In genomic region chr5:32138446-32139195, GRCm38 (mm10) we compare ENCODE assay signal across 8 mouse cellular contexts. TPM values are rescaled to one million over a fixed set of nuclear protein-coding genes. Genes with fewer than 3 reads are reported as not detected.
A peak's percentile ranks its signal among the peaks of the same experiment; 100 is the strongest.
DNase-seq lines count a peak whose midpoint lies in the region; ATAC-seq and TF ChIP-seq lines count a peak whose summit lies in the region.

No protein-coding gene starts in this region.

- no peak overlapping the region for H3K9ac ChIP-seq in forebrain, embryonic 13.5 days
- no peak overlapping the region for H3K9ac ChIP-seq in forebrain, embryonic 12.5 days
- peak overlapping the region; percentile 83 for H3K9ac ChIP-seq in embryonic facial prominence, embryonic 14.5 days (ENCODE audit: low read depth, low read length)
- H3K9ac ChIP-seq in intestine, embryonic 15.5 days: peak overlapping the region; percentile 89
- peak overlapping the region; percentile 81; the same call in 1 of the 2 replicates for H3K9ac ChIP-seq in lung, embryonic 14.5 days
- no peak overlapping the region; the same call in 1 of the 2 replicates for H3K9ac ChIP-seq in midbrain, embryonic 13.5 days (replicated peaks)

- no peaks in the 10 kb centered on the region for H3K36me3 ChIP-seq in forebrain, embryonic 13.5 days (ENCODE audit: poor library complexity, severe bottlenecking)
- H3K36me3 ChIP-seq in forebrain, embryonic 12.5 days (replicated peaks): no peaks in the 10 kb centered on the region
- H3K36me3 ChIP-seq in embryonic facial prominence, embryonic 14.5 days (ENCODE audit: control insufficient read depth, insufficient read depth, low read length): no peaks in the 10 kb centered on the region
- H3K36me3 ChIP-seq in intestine, embryonic 15.5 days: no peaks in the 10 kb centered on the region
- H3K36me3 ChIP-seq in lung, embryonic 14.5 days (ENCODE audit: insufficient read depth): no peaks in the 10 kb centered on the region
- H3K36me3 ChIP-seq in midbrain, embryonic 13.5 days: no peaks in the 10 kb centered on the region

- no peak for TF ChIP-seq CTCF in lung, embryonic 14.5 days (IDR thresholded peaks at IDR 0.05; ENCODE audit: low read depth)

- peaks cover 47% of the 10 kb centered on the region for H3K27me3 ChIP-seq in forebrain, embryonic 13.5 days
- peaks cover 53% of the 10 kb centered on the region for H3K27me3 ChIP-seq in forebrain, embryonic 12.5 days
- H3K27me3 ChIP-seq in embryonic facial prominence, embryonic 14.5 days (replicated peaks; ENCODE audit: control insufficient read depth, insufficient read depth, low read length): no peaks in the 10 kb centered on the region
- H3K27me3 ChIP-seq in intestine, embryonic 15.5 days (replicated peaks): no peaks in the 10 kb centered on the region
- no peaks in the 10 kb centered on the region for H3K27me3 ChIP-seq in lung, embryonic 14.5 days (ENCODE audit: insufficient read depth, low read length)
- H3K27me3 ChIP-seq in midbrain, embryonic 13.5 days: peaks cover 56% of the 10 kb centered on the region

- 69% methylated on average over 10 of the region's 10 CpGs for WGBS in forebrain, embryonic 13.5 days
- 70% methylated on average over 10 of the region's 10 CpGs for WGBS in forebrain, embryonic 12.5 days
- WGBS in embryonic facial prominence, embryonic 14.5 days: 28% methylated on average over 10 of the region's 10 CpGs
- 12% methylated on average over 10 of the region's 10 CpGs for WGBS in intestine, embryonic 15.5 days
- 39% methylated on average over 10 of the region's 10 CpGs for WGBS in lung, embryonic 14.5 days
- 78% methylated on average over 10 of the region's 10 CpGs for WGBS in midbrain, embryonic 13.5 days

- no peak overlapping the region for H3K27ac ChIP-seq in forebrain, embryonic 13.5 days
- H3K27ac ChIP-seq in forebrain, embryonic 12.5 days: no peak overlapping the region
- H3K27ac ChIP-seq in embryonic facial prominence, embryonic 14.5 days (replicated peaks; ENCODE audit: low read depth, low read length): peak overlapping the region; percentile 40
- peak overlapping the region; percentile 100 for H3K27ac ChIP-seq in intestine, embryonic 15.5 days
- peak overlapping the region; percentile 36 for H3K27ac ChIP-seq in lung, embryonic 14.5 days (ENCODE audit: low read depth)
- no peak overlapping the region for H3K27ac ChIP-seq in midbrain, embryonic 13.5 days

- peak overlapping the region; percentile 88; the same call in 1 of the 2 replicates for H3K4me2 ChIP-seq in forebrain, embryonic 13.5 days
- H3K4me2 ChIP-seq in forebrain, embryonic 12.5 days: no peak overlapping the region
- peak overlapping the region; percentile 70 for H3K4me2 ChIP-seq in embryonic facial prominence, embryonic 14.5 days (ENCODE audit: low read depth, low read length)
- peak overlapping the region; percentile 75 for H3K4me2 ChIP-seq in intestine, embryonic 15.5 days (replicated peaks)
- peak overlapping the region; percentile 93 for H3K4me2 ChIP-seq in lung, embryonic 14.5 days
- H3K4me2 ChIP-seq in midbrain, embryonic 13.5 days (replicated peaks): no peak overlapping the region; the same call in 1 of the 2 replicates

- DNase-seq in embryonic facial prominence, embryonic 14.5 days (ENCODE audit: low spot score): peak; percentile 56
- peak; percentile 59 for DNase-seq in lung, embryonic 14.5 days
- no peak for DNase-seq in retina, postnatal 1 day
- DNase-seq in cerebellum, postnatal 10 days: no peak

- peaks cover 36% of the 10 kb centered on the region for H3K4me1 ChIP-seq in forebrain, embryonic 13.5 days
- peaks cover 29% of the 10 kb centered on the region for H3K4me1 ChIP-seq in forebrain, embryonic 12.5 days
- H3K4me1 ChIP-seq in embryonic facial prominence, embryonic 14.5 days (ENCODE audit: control insufficient read depth, insufficient read depth, low read length): peaks cover 16% of the 10 kb centered on the region
- H3K4me1 ChIP-seq in intestine, embryonic 15.5 days (replicated peaks): peaks cover 30% of the 10 kb centered on the region
- peaks cover 17% of the 10 kb centered on the region for H3K4me1 ChIP-seq in lung, embryonic 14.5 days (ENCODE audit: insufficient read depth)
- peaks cover 25% of the 10 kb centered on the region for H3K4me1 ChIP-seq in midbrain, embryonic 13.5 days (replicated peaks)

- ATAC-seq in forebrain, embryonic 13.5 days: no peak
- ATAC-seq in forebrain, embryonic 12.5 days (ENCODE audit: low FRiP score): no peak
- ATAC-seq in embryonic facial prominence, embryonic 14.5 days (ENCODE audit: low read depth): no peak
- ATAC-seq in intestine, embryonic 15.5 days: peak; percentile 37
- no peak for ATAC-seq in lung, embryonic 14.5 days (ENCODE audit: insufficient read depth)
- ATAC-seq in midbrain, embryonic 13.5 days: no peak

- no peaks in the 10 kb centered on the region for H3K9me3 ChIP-seq in forebrain, embryonic 13.5 days (replicated peaks)
- H3K9me3 ChIP-seq in forebrain, embryonic 12.5 days: no peaks in the 10 kb centered on the region
- H3K9me3 ChIP-seq in embryonic facial prominence, embryonic 14.5 days (ENCODE audit: control insufficient read depth, low read length): no peaks in the 10 kb centered on the region
- H3K9me3 ChIP-seq in intestine, embryonic 15.5 days: no peaks in the 10 kb centered on the region
- no peaks in the 10 kb centered on the region for H3K9me3 ChIP-seq in lung, embryonic 14.5 days (ENCODE audit: low read depth, low read length)
- H3K9me3 ChIP-seq in midbrain, embryonic 13.5 days: no peaks in the 10 kb centered on the region

- H3K4me3 ChIP-seq in forebrain, embryonic 13.5 days: no peak overlapping the region
- no peak overlapping the region for H3K4me3 ChIP-seq in forebrain, embryonic 12.5 days (replicated peaks)
- H3K4me3 ChIP-seq in embryonic facial prominence, embryonic 14.5 days (ENCODE audit: low read depth, low read length): peak overlapping the region; percentile 62
- H3K4me3 ChIP-seq in intestine, embryonic 15.5 days (replicated peaks): peak overlapping the region; percentile 84
- peak overlapping the region; percentile 74 for H3K4me3 ChIP-seq in lung, embryonic 14.5 days (ENCODE audit: low read depth, low read length)
- H3K4me3 ChIP-seq in midbrain, embryonic 13.5 days (replicated peaks): no peak overlapping the region

RNA-seq across cellular contexts. Expression of gene Fosl2, which starts 3.0 kb away (rescaled TPM):
- 0.59 and 0.66 TPM in 2 replicates for polyA plus RNA-seq in forebrain, embryonic 13.5 days (2015; fragmentation: Nextera tagmentation; extraction: Ambion mirVana)
- 0.92 and 0.96 TPM in 2 replicates for polyA plus RNA-seq in forebrain, embryonic 12.5 days (2016; fragmentation: Nextera tagmentation; extraction: Ambion mirVana)
- 7.7 and 10.8 TPM in 2 replicates for polyA plus RNA-seq in embryonic facial prominence, embryonic 14.5 days (2014; fragmentation: Nextera tagmentation; extraction: Ambion mirVana)
- polyA plus RNA-seq in intestine, embryonic 15.5 days (2015; fragmentation: Nextera tagmentation; extraction: Ambion mirVana): 7.1 and 7.3 TPM in 2 replicates
- 3.9 and 4.0 TPM in 2 replicates for polyA plus RNA-seq in lung, embryonic 14.5 days (2014; fragmentation: Nextera tagmentation; extraction: Ambion mirVana)
- 0.26 and 0.35 TPM in 2 replicates for polyA plus RNA-seq in midbrain, embryonic 13.5 days (2015; fragmentation: Nextera tagmentation; extraction: Ambion mirVana)

Comparison
In these comparisons a context has a peak if more than half of its experiments do, and no peak if none do; other contexts are left out.
1. H3K4me2 ChIP-seq: peak in forebrain, embryonic 13.5 days (single experiment), embryonic facial prominence, embryonic 14.5 days (single experiment), intestine, embryonic 15.5 days (single experiment) and lung, embryonic 14.5 days (single experiment); none in forebrain, embryonic 12.5 days (single experiment) and midbrain, embryonic 13.5 days (single experiment).
2. H3K27ac ChIP-seq: peak in embryonic facial prominence, embryonic 14.5 days (single experiment), intestine, embryonic 15.5 days (single experiment) and lung, embryonic 14.5 days (single experiment); none in forebrain, embryonic 13.5 days (single experiment), forebrain, embryonic 12.5 days (single experiment) and midbrain, embryonic 13.5 days (single experiment).
3. H3K4me3 ChIP-seq: peak in embryonic facial prominence, embryonic 14.5 days (single experiment), intestine, embryonic 15.5 days (single experiment) and lung, embryonic 14.5 days (single experiment); none in forebrain, embryonic 13.5 days (single experiment), forebrain, embryonic 12.5 days (single experiment) and midbrain, embryonic 13.5 days (single experiment).
4. H3K9ac ChIP-seq: peak in embryonic facial prominence, embryonic 14.5 days (single experiment), intestine, embryonic 15.5 days (single experiment) and lung, embryonic 14.5 days (single experiment); none in forebrain, embryonic 13.5 days (single experiment), forebrain, embryonic 12.5 days (single experiment) and midbrain, embryonic 13.5 days (single experiment).
5. DNase-seq: peak in embryonic facial prominence, embryonic 14.5 days (single experiment) and lung, embryonic 14.5 days (single experiment); none in retina, postnatal 1 day (single experiment) and cerebellum, postnatal 10 days (0 of 2).